Mouse (Mus musculus): ENCODE measurements at regions not wholly inside any gene's neighbourhood (a gene's known extent, or its start where the extent isn't known, plus 50 kb on each side); places are given as distances from the start of the nearest gene placed in this dataset.

- TF ChIP-seq POLR2A (IDR thresholded peaks at IDR 0.05; ENCODE audit: insufficient read depth, low read depth, low read length) (no peak), CTCF (IDR thresholded peaks at IDR 0.05; ENCODE audit: insufficient read depth, low read depth, low read length) (no peak)
Measured at GRCm38 (mm10) chr13:37597575-37597974, 180.6 kb upstream of the Rreb1 start.

All from olfactory bulb, adult 2 months (tissue).